Mouse (Mus musculus): Measurements from ENCODE around the gene Bicd2. TPM values are rescaled to one million over a fixed set of nuclear protein-coding genes. Genes with fewer than 3 reads are reported as not detected.
"Not testable (repeated sequence)": the region's sequence is repeated elsewhere in the genome, so short reads cannot be mapped to it uniquely, and the experiment has no call there.

The Bicd2 gene
- total RNA-seq, 1 experiment from 2014 or later = 27.0 TPM

DNA sequence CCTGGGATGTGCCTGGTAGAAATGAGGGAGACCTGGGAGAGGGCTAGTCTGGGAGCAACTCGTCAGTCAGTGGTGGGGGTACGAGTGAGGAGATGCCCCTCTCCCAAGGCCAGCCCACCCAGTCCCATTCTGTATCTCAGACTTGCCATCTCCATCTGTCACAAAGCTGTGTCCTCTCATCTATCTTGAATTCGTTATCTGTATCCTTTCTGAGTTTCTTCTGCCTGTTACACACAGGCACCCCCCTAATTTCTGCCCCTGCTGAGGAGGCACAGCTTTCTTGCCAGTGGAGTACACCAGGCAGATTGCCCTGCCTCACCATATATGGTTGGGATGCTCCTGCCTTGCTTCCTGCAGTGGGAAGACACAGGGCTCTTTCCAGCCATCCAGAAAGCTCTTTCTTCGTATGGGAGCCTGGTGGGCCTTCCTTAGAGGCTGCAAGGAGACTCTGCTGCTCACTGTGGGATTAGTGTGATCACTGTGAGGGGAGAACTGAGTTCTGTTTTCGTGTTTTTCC lies 12.7 kb downstream of the Bicd2 start:
- no peak for ATAC-seq (ENCODE audit: extremely low read depth, insufficient number of reproducible peaks, low FRiP score, poor library complexity, severe bottlenecking)

- no peak for ATAC-seq (ENCODE audit: extremely low read depth, insufficient number of reproducible peaks, low FRiP score, poor library complexity, severe bottlenecking)
These were observed 14.2 kb downstream of the Bicd2 start for GRCm38 (mm10) chr13:49355461-49356061.

GRCm38 (mm10) chr13:49356090-49356489 lies 14.7 kb downstream of the Bicd2 start:
- ATAC-seq (ENCODE audit: extremely low read depth, insufficient number of reproducible peaks, low FRiP score, poor library complexity, severe bottlenecking) = no peak

GRCm38 (mm10) chr13:49357367-49358026 lies 16.1 kb downstream of the Bicd2 start:
- no peak for ATAC-seq (ENCODE audit: extremely low read depth, insufficient number of reproducible peaks, low FRiP score, poor library complexity, severe bottlenecking)

DNA sequence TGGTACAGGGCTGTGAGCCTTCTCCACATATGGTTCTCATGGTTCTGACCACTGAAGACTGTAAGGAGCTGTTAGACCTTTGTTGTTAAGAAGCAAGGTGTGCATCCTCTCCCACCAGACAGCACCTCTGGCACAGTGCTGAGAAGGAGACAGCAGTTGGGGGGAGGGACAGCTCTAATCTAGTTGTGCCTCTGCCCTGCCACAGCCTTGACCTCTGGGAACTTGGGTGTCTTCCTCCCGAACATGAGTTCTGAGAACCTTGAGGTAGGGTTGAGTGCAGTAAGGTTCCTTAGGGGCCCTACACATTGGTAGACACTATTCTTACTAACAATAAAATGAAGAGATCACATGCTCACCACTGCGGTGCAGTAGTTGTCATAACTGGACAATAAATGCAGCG lies 16.8 kb downstream of the Bicd2 start:
- ATAC-seq (ENCODE audit: extremely low read depth, insufficient number of reproducible peaks, low FRiP score, poor library complexity, severe bottlenecking) = no peak

- ATAC-seq (ENCODE audit: extremely low read depth, insufficient number of reproducible peaks, low FRiP score, poor library complexity, severe bottlenecking) = no peak
These were observed 19.6 kb downstream of the Bicd2 start for GRCm38 (mm10) chr13:49360906-49361406.

DNA sequence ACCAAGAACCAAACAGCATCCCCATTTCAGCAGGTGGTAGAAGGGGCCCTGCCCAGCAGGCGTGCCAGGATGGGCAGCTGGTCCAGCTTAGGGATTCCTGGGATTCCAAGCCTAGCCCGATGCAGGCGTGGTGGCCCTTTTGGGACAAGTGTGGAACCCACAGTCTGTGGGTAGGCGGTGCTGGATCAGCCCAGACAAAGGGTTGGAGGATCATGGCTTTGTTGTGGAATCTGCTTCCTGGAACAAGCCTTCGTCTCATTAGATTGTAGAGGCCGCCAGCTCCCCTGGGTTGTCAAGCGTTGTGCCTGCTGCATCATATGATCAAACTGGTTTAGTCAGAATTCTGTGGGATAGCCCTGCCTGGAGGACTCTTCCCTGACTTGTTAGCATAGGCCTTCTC lies 21.0 kb downstream of the Bicd2 start:
- no peak for ATAC-seq (ENCODE audit: extremely low read depth, insufficient number of reproducible peaks, low FRiP score, poor library complexity, severe bottlenecking)

- no peak for ATAC-seq (ENCODE audit: extremely low read depth, insufficient number of reproducible peaks, low FRiP score, poor library complexity, severe bottlenecking)
These were observed 21.4 kb downstream of the Bicd2 start for GRCm38 (mm10) chr13:49362804-49363203.

DNA sequence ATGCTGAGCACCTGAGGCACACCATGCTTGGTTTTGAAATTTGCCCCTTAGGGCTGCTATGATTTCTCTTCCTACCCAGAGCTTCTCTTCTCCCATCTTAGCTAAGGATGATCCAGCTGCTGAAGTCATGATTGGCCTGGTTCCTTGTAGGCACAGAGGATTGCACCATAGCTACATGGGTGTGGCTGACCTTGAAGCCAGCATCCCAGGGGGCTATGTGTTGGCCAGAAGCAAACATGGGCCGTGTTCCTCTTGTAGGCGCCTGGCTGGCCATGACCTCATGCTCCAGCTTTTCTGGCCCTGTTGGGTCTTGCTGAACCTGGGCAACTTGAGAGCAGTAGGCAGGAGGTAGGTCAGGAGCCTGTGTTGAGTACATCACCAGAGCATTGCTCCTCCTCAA lies 23.3 kb downstream of the Bicd2 start:
- ATAC-seq (ENCODE audit: extremely low read depth, insufficient number of reproducible peaks, low FRiP score, poor library complexity, severe bottlenecking) = no peak

GRCm38 (mm10) chr13:49367657-49368440 lies 26.5 kb downstream of the Bicd2 start:
- ATAC-seq (ENCODE audit: extremely low read depth, insufficient number of reproducible peaks, low FRiP score, poor library complexity, severe bottlenecking) = no peak

GRCm38 (mm10) chr13:49369404-49369803 lies 28.0 kb downstream of the Bicd2 start:
- no peak for ATAC-seq (ENCODE audit: extremely low read depth, insufficient number of reproducible peaks, low FRiP score, poor library complexity, severe bottlenecking)

- not testable (repeated sequence) for ATAC-seq (ENCODE audit: extremely low read depth, insufficient number of reproducible peaks, low FRiP score, poor library complexity, severe bottlenecking)
These were observed 28.8 kb downstream of the Bicd2 start for GRCm38 (mm10) chr13:49370216-49370615.

DNA sequence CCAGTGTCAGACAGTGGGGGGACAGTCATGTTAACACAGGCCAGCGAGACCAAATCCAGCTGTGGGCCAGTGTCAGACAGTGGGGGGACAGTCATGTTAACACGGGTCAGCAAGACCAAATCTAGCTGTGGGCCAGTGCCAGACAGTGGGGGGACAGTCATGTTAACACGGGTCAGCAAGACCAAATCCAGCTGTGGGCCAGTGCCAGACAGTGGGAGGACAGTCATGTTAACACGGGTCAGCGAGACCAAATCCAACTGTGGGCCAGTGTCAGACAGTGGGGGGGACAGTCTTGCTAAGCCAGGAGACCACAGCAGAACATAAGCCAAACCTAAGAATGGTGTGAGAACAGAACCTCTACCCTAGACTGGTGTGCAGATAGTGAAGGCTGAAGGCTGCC lies 29.5 kb downstream of the Bicd2 start:
- not testable (repeated sequence) for ATAC-seq (ENCODE audit: extremely low read depth, insufficient number of reproducible peaks, low FRiP score, poor library complexity, severe bottlenecking)

DNA sequence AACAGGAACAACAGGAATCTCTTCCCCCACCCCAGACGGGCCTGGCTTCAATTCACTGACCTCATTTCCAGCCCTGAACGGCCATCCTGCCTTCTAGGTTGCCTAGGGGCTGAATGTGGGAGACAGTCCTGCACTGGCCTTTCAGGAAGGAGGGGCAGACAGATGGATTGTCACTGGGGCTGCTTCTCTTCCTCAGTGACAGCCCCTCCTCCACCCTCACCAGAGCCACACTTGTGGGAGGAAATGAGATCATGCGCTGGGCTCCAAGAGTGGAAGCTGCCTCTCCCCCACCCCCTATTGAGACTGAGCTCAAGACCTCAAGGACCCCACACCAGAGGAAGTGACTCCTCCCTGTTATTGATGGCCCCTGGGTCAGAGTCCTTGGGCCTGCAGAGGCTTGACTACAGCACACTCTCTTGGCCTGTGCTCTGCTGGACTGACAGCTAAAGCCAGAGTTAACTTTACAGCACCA lies 30.1 kb downstream of the Bicd2 start:
- peak; percentile 48; the same call in 1 of the 2 replicates for ATAC-seq (ENCODE audit: extremely low read depth, insufficient number of reproducible peaks, low FRiP score, poor library complexity, severe bottlenecking)

GRCm38 (mm10) chr13:49372370-49373060 lies 31.1 kb downstream of the Bicd2 start:
- no peak for ATAC-seq (ENCODE audit: extremely low read depth, insufficient number of reproducible peaks, low FRiP score, poor library complexity, severe bottlenecking)

DNA sequence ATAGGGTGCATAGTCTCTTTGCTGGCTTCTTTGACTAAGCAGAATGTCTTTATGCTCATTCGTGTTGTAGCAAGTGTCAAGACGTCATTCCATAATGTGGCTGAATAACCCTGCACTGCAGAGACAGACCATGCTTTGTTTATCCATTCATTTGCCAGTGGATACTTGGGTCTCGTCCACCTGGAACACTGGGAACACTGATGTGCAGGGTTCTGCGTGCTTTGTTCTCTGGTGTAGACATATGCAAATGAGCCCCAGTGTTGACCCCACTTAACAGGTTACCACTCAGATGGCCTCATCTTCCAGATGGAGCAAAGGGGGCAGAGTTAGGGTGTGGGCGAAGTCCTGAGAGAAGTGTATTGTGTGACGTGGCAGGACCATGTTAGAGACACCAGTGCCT lies 32.9 kb downstream of the Bicd2 start:
- ATAC-seq (ENCODE audit: extremely low read depth, insufficient number of reproducible peaks, low FRiP score, poor library complexity, severe bottlenecking) = no peak

DNA sequence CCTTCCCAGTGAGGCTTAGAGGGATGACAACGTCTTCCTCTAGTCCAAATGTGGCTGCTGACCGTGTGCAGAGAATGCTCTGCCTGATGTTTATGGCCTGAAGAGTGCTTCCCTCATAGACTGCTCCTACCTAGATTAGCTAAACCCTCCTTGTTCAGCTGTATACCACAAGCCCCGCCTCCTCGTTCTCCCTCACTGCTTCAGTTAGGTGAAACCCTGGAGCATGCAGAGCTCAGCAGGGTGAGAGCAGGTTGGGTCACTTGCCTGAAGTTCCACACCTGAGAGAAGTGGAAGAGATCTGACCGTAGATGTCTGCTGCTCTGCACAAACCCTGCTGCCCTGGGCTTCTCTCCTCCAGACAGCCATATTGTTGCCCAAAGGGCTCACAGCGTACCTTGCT lies 33.3 kb downstream of the Bicd2 start:
- ATAC-seq (ENCODE audit: extremely low read depth, insufficient number of reproducible peaks, low FRiP score, poor library complexity, severe bottlenecking) = no peak

- no peak for ATAC-seq (ENCODE audit: extremely low read depth, insufficient number of reproducible peaks, low FRiP score, poor library complexity, severe bottlenecking)
These were observed 36.2 kb downstream of the Bicd2 start for GRCm38 (mm10) chr13:49377608-49378007.

GRCm38 (mm10) chr13:49379301-49379700 lies 37.9 kb downstream of the Bicd2 start:
- ATAC-seq (ENCODE audit: extremely low read depth, insufficient number of reproducible peaks, low FRiP score, poor library complexity, severe bottlenecking) = no peak
